Mouse (Mus musculus): ENCODE results near the gene Gm49630.
"Not testable (repeated sequence)": the region's sequence is repeated elsewhere in the genome, so short reads cannot be mapped to it uniquely, and the experiment has no call there.

GRCm38 (mm10) chr17:7365615-7366014 is 6.2 kb downstream of the Gm49630 start:
- TF ChIP-seq CTCF (IDR thresholded peaks at IDR 0.05; ENCODE audit: low read depth, low read length); POLR2A (IDR thresholded peaks at IDR 0.05; ENCODE audit: borderline replicate concordance, low read depth, low read length): not testable (repeated sequence)
